In genomic region chr17:46167014-46167413, GRCm38 (mm10) we compare ENCODE assay signal across 10 mouse cellular contexts. TPM values are rescaled to one million over a fixed set of nuclear protein-coding genes. Genes with fewer than 3 reads are reported as not detected.
A peak's percentile ranks its signal among the peaks of the same experiment; 100 is the strongest.
DNase-seq lines count a peak whose midpoint lies in the region; ATAC-seq lines count a peak whose summit lies in the region.
"Had no signal": no experiment of that assay in that cellular context is flagged by ENCODE, and none has a peak within 500 bp of the region (broad histone marks: within the 10 kb centered on the region; RNA-seq: fewer than 3 reads in every experiment).

No protein-coding gene starts in this region.

- peak; percentile 28 for DNase-seq in cerebellum, adult 9-10 months
- no peak for DNase-seq in cerebellum, adult 18-20 months
- DNase-seq in kidney, adult 9 months = peak; percentile 33
- no peak for DNase-seq in kidney, adult 18-20 months
- peak; percentile 49 for DNase-seq in thymus, postnatal 4 days
- no peak for DNase-seq in thymus, postnatal 14 days
- DNase-seq: B cell, adult 2 months; layer of hippocampus, adult 9-11 months had no signal

- ATAC-seq in erythroblast, adult 5-6 weeks (replicated peaks; ENCODE audit: low FRiP score, poor library complexity, severe bottlenecking) = no peak
- no peak for ATAC-seq in activated CD4-positive, CD25-positive, alpha-beta regulatory T cell, adult 4 months

RNA-seq across cellular contexts. Expression of gene Gtpbp2, which starts 6.2 kb away (rescaled TPM):
- total RNA-seq in erythroblast, adult 5-6 weeks (2015; ENCODE audit: low replicate concordance) = 296 and 371 TPM in 2 replicates
- 714 and 945 TPM in 2 replicates for total RNA-seq in erythroblast, adult 5-6 weeks (2017; ENCODE audit: low replicate concordance)
- 10 to 100 TPM; 39.6 to 55.7 TPM for polyA plus RNA-seq in activated CD4-positive, CD25-positive, alpha-beta regulatory T cell, adult 4 months (2017; shearing (Covaris generic))

RNA-seq across cellular contexts. Expression of gene Mad2l1bp, which starts 13.7 kb away (rescaled TPM):
- 33.0 and 66.5 TPM in 2 replicates for total RNA-seq in erythroblast, adult 5-6 weeks (2015; ENCODE audit: low replicate concordance)
- 30.2 and 33.7 TPM in 2 replicates for total RNA-seq in erythroblast, adult 5-6 weeks (2017; ENCODE audit: low replicate concordance)
- polyA plus RNA-seq in activated CD4-positive, CD25-positive, alpha-beta regulatory T cell, adult 4 months (2017; shearing (Covaris generic)) = 10 to 100 TPM; 59.6 to 59.9 TPM

RNA-seq across cellular contexts. Expression of gene Rsph9, which starts 23.0 kb away (rescaled TPM):
- total RNA-seq in erythroblast, adult 5-6 weeks (2015; ENCODE audit: low replicate concordance) = 2.1 TPM in 1 of 2 replicates, not detected in the other
- total RNA-seq in erythroblast, adult 5-6 weeks (2017; ENCODE audit: low replicate concordance) = 0.42 and 7.3 TPM in 2 replicates
- polyA plus RNA-seq in activated CD4-positive, CD25-positive, alpha-beta regulatory T cell, adult 4 months (2017; shearing (Covaris generic)) = 1 to 10 TPM; 1.5 TPM

RNA-seq across cellular contexts. Expression of gene Polh, which starts 35.4 kb away (rescaled TPM):
- 4.6 and 4.8 TPM in 2 replicates for total RNA-seq in erythroblast, adult 5-6 weeks (2015; ENCODE audit: low replicate concordance)
- 14.9 and 17.8 TPM in 2 replicates for total RNA-seq in erythroblast, adult 5-6 weeks (2017; ENCODE audit: low replicate concordance)
- polyA plus RNA-seq in activated CD4-positive, CD25-positive, alpha-beta regulatory T cell, adult 4 months (2017; shearing (Covaris generic)) = 1 to 10 TPM; 8.3 to 10.0 TPM

RNA-seq across cellular contexts. Expression of gene Xpo5, which starts 35.6 kb away (rescaled TPM):
- 9.0 and 15.3 TPM in 2 replicates for total RNA-seq in erythroblast, adult 5-6 weeks (2015; ENCODE audit: low replicate concordance)
- 11.7 and 14.9 TPM in 2 replicates for total RNA-seq in erythroblast, adult 5-6 weeks (2017; ENCODE audit: low replicate concordance)
- polyA plus RNA-seq in activated CD4-positive, CD25-positive, alpha-beta regulatory T cell, adult 4 months (2017; shearing (Covaris generic)) = 10 to 100 TPM; 21.3 to 29.8 TPM

Comparison
In these comparisons a context has a peak if more than half of its experiments do, and no peak if none do; other contexts are left out.
1. DNase-seq: peak in cerebellum, adult 9-10 months (single experiment), kidney, adult 9 months (single experiment) and thymus, postnatal 4 days (single experiment); none in cerebellum, adult 18-20 months (0 of 2), kidney, adult 18-20 months (single experiment) and thymus, postnatal 14 days (single experiment).